Mouse (Mus musculus): ENCODE results near the gene Ncor2. TPM values are rescaled to one million over a fixed set of nuclear protein-coding genes. Genes with fewer than 3 reads are reported as not detected.
A peak's percentile ranks its signal among the peaks of the same experiment; 100 is the strongest.

The Ncor2 gene
- polyA plus RNA-seq, 1 experiment from 2014 or later: 25.6 TPM

DNA sequence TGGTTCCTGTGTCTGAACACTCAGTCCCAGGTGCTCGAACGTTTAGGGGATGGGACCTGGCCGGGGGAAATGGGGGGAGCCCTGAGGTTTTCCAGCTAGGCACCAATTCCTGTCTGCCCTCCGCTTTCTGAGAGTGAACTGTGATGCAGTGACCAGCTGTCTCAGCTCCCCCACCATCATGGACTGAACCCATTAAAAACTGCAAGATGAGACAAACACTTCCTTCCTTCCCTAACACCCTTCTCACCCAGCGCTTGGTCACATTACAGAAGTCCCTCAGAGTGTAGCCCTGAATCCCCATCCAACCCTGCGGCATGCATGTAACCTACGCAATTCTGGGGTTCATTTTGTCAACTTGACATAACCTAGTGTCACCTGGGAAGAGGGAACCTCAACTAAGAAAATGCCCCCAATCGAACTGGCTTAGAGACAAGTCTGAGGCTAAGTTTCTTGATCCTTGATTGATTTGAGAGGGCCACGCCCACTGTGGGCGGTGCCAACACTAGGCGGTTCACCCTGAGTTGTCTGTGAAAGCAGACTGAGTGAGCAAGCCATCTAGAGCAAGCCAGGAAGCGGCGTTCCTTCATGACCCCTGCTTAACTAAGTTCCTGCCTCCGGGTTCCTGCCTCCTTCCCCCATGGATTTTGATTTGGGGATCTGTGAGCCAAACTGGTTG, 41.9 kb downstream of the Ncor2 start:
- H3K27me3 ChIP-seq (replicated peaks): no peaks in the 10 kb centered on the region
- H3K4me1 ChIP-seq: peaks cover 80% of the 10 kb centered on the region
- no peak overlapping the region for H3K9ac ChIP-seq
- H3K36me3 ChIP-seq (replicated peaks): no peaks in the 10 kb centered on the region
- H3K4me2 ChIP-seq: no peak overlapping the region
- H3K9me3 ChIP-seq: no peaks in the 10 kb centered on the region
- ATAC-seq (replicated peaks): no peak
- WGBS: 55% methylated on average over 14 of the region's 14 CpGs
- H3K27ac ChIP-seq: peak overlapping the region; percentile 31; the same call in 1 of the 2 replicates
- H3K4me3 ChIP-seq: no peak overlapping the region

DNA sequence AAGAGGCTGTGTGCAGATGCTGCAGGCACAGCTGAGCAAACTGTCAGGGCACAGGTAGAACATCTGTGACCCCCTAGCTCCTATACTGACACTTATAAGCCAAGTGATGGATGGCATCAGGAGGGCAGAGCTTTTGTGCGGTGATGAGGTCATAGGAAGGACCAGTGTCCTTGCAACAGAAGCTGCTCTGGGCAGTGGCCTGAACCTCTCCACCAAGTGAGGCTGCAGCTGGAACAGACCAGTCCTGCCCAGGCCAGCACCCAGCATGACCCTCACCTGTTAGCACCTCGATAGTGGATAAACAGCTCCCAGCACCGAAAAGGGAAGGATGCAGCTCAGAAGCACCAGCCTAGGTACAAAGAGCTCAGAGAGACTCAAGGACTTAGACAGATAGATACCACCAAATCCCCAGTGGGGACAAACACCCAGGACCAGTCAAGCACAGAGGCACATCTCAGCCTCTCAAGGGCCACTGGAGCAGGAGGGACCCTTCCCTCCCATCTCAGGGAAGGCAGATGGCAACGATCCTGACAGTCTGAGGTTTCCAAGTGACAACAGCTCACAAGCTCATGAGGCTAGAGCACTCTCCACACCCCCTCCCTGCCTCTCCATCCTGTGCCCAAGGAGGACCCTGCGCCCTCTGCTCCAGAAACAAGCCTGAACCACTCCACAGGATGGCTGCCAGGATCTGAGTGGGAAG, 42.6 kb downstream of the Ncor2 start:
- 70% methylated on average over 5 of the region's 5 CpGs for WGBS
- H3K27ac ChIP-seq: peak overlapping the region; percentile 31; the same call in 1 of the 2 replicates

DNA sequence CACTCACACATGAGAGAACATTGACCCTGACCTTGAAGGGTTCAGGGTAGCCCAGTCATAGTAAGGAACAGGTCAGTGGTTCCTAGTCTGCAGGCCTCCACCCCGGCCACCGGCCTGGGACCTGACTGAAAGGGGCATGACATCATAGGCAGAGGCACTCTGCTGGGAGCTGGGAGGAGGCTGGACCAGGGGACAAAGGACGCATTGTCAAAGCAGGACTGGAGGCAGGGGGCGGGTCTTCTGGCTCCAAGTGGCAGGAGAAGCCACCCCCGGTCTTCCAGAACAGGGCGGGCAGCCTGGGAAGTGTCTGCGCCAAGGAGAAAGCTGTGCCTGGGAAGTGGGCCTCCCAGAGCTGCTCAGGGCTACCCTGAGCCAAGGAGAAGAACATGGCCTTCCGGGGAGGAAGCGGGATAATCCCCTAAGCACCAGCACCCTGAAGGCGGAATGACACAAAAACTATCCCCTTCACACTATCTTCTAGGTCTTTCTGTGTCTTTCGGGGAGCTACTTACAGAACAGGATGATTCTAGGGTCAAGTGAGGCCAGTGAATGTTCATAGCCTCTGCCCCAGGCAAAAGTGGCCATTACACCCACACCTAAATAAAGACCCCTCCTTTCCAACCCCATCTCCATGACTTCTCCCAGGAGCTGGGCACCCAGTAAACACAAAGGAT, 44.1 kb downstream of the Ncor2 start:
- Histone ChIP-seq H3K4me2 (no peak overlapping the region), H3K4me1 (peaks cover 79% of the 10 kb centered on the region), H3K36me3 (replicated peaks) (no peaks in the 10 kb centered on the region), H3K9ac (no peak overlapping the region), H3K4me3 (no peak overlapping the region), H3K27me3 (replicated peaks) (no peaks in the 10 kb centered on the region), H3K27ac (peak overlapping the region; percentile 78), H3K9me3 (no peaks in the 10 kb centered on the region)
- 12% methylated on average over 11 of the region's 11 CpGs for WGBS
- ATAC-seq (replicated peaks): peak; percentile 57

More for the DNA sequence above, 42.6 kb downstream of the Ncor2 start:
- Histone ChIP-seq H3K9me3 (no peaks in the 10 kb centered on the region), H3K4me1 (peaks cover 80% of the 10 kb centered on the region), H3K4me3 (no peak overlapping the region), H3K27me3 (replicated peaks) (no peaks in the 10 kb centered on the region), H3K9ac (no peak overlapping the region), H3K36me3 (replicated peaks) (no peaks in the 10 kb centered on the region), H3K4me2 (no peak overlapping the region)
- ATAC-seq (replicated peaks): no peak

DNA sequence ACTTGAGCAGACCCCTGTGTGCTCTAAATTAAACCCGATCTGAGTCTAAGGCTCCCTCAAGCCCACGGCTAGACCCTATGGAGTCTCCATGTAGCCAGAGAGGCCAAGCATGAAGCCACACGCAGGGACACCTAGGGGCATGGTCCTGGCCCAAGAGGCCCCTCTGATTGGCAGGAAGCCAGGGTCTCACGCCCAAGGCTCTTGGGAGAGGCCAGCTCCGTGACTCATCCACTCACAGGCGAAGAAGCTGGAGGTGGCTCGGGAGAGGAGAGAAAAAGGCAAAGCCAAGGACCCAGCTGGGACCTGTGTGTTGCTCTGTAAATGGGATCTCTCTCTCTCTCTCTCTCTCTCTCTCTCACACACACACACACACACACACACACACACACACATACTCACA, 44.6 kb downstream of the Ncor2 start:
- Histone ChIP-seq H3K9me3 (no peaks in the 10 kb centered on the region), H3K27me3 (replicated peaks) (no peaks in the 10 kb centered on the region), H3K4me3 (no peak overlapping the region), H3K36me3 (replicated peaks) (no peaks in the 10 kb centered on the region), H3K4me2 (no peak overlapping the region), H3K9ac (no peak overlapping the region), H3K27ac (peak overlapping the region; percentile 78), H3K4me1 (peaks cover 76% of the 10 kb centered on the region)
- ATAC-seq (replicated peaks): peak; percentile 21; the same call in 1 of the 2 replicates
- WGBS: 21% methylated on average over 7 of the region's 7 CpGs

- Histone ChIP-seq H3K9me3 (no peaks in the 10 kb centered on the region), H3K9ac (no peak overlapping the region), H3K36me3 (replicated peaks) (no peaks in the 10 kb centered on the region), H3K27ac (peak overlapping the region; percentile 78), H3K27me3 (replicated peaks) (no peaks in the 10 kb centered on the region), H3K4me3 (no peak overlapping the region), H3K4me1 (peaks cover 76% of the 10 kb centered on the region), H3K4me2 (no peak overlapping the region)
- ATAC-seq (replicated peaks): peak; percentile 41; the same call in 1 of the 2 replicates
- WGBS: 13% methylated on average over 4 of the region's 4 CpGs
These were observed 45.4 kb downstream of the Ncor2 start for GRCm38 (mm10) chr5:125133651-125134050.

- Histone ChIP-seq H3K9ac (no peak overlapping the region), H3K9me3 (no peaks in the 10 kb centered on the region), H3K27me3 (replicated peaks) (no peaks in the 10 kb centered on the region), H3K4me1 (peaks cover 78% of the 10 kb centered on the region), H3K27ac (peak overlapping the region; percentile 78; the same call in 1 of the 2 replicates), H3K4me3 (no peak overlapping the region), H3K36me3 (replicated peaks) (no peaks in the 10 kb centered on the region), H3K4me2 (no peak overlapping the region)
- no peak for ATAC-seq (replicated peaks)
- 90% methylated on average over 13 of the region's 13 CpGs for WGBS
These were observed 46.3 kb downstream of the Ncor2 start for GRCm38 (mm10) chr5:125132566-125133260.

GRCm38 (mm10) chr5:125132069-125132468, 47.0 kb downstream of the Ncor2 start:
- Histone ChIP-seq H3K4me1 (peaks cover 72% of the 10 kb centered on the region), H3K9me3 (no peaks in the 10 kb centered on the region), H3K4me3 (no peak overlapping the region), H3K27me3 (replicated peaks) (no peaks in the 10 kb centered on the region), H3K9ac (no peak overlapping the region), H3K4me2 (no peak overlapping the region), H3K27ac (peak overlapping the region; percentile 24; the same call in 1 of the 2 replicates), H3K36me3 (replicated peaks) (no peaks in the 10 kb centered on the region)
- ATAC-seq (replicated peaks): no peak
- WGBS: 52% methylated on average over 2 of the region's 2 CpGs

GRCm38 (mm10) chr5:125130406-125130805, 48.6 kb downstream of the Ncor2 start:
- no peak overlapping the region for H3K4me3 ChIP-seq
- H3K27ac ChIP-seq: no peak overlapping the region
- no peaks in the 10 kb centered on the region for H3K36me3 ChIP-seq (replicated peaks)
- no peak overlapping the region for H3K4me2 ChIP-seq
- no peaks in the 10 kb centered on the region for H3K27me3 ChIP-seq (replicated peaks)
- H3K9ac ChIP-seq: no peak overlapping the region
- ATAC-seq (replicated peaks): no peak
- peaks cover 64% of the 10 kb centered on the region for H3K4me1 ChIP-seq
- 85% methylated on average over 3 of the region's 3 CpGs for WGBS
- no peaks in the 10 kb centered on the region for H3K9me3 ChIP-seq

DNA sequence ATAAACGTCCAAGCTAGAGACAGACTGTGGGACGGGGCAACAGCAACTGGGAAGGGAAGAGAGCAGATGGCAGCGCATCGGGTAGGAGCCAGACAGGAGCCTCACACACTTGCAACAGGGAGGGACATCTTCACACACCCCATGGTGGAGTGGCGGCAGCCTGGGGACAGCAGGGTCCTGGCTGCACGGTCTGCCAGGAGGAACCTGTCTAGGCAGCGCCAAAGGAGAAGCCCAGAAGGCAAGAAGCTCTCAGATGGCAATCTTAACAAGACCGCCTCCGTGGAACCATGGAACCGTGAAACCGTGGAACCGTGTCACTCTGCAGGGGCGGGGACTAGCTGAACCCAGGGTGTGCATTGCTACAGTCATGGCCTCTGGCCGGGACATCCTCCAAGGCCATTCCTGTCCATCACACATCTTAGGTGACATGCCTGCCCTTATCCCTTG, 50.1 kb downstream of the Ncor2 start:
- H3K9ac ChIP-seq: no peak overlapping the region
- H3K36me3 ChIP-seq (replicated peaks): no peaks in the 10 kb centered on the region
- no peak for ATAC-seq (replicated peaks)
- no peak overlapping the region for H3K4me2 ChIP-seq
- H3K9me3 ChIP-seq: no peaks in the 10 kb centered on the region
- H3K4me3 ChIP-seq: no peak overlapping the region
- peak overlapping the region; percentile 51 for H3K27ac ChIP-seq
- H3K4me1 ChIP-seq: peaks cover 50% of the 10 kb centered on the region
- 60% methylated on average over 14 of the region's 14 CpGs for WGBS
- no peaks in the 10 kb centered on the region for H3K27me3 ChIP-seq (replicated peaks)

DNA sequence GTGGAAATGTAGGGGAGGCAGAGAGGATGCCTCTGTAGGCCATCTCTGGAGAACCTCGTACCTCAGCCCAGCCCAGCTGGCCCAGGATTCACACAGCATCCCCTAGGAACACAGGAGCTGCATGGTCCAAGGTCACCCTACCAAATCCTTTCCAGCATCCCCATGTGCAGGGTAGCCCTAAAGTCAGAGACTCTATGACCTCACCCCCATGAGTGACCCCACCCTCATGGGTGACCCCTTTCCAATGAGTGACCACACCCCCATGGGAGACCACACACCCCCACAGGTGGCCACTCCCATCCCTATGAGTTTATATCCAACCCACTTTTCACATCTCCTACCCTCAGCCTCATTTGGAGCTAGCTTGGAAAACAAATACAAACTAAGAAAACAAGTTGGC, 51.1 kb downstream of the Ncor2 start:
- 100% methylated on average over 1 of the region's 1 CpGs for WGBS
- Histone ChIP-seq H3K4me3 (no peak overlapping the region), H3K27me3 (replicated peaks) (no peaks in the 10 kb centered on the region), H3K27ac (no peak overlapping the region), H3K4me2 (no peak overlapping the region), H3K36me3 (replicated peaks) (no peaks in the 10 kb centered on the region), H3K9ac (no peak overlapping the region), H3K4me1 (peaks cover 52% of the 10 kb centered on the region), H3K9me3 (no peaks in the 10 kb centered on the region)
- no peak for ATAC-seq (replicated peaks)

DNA sequence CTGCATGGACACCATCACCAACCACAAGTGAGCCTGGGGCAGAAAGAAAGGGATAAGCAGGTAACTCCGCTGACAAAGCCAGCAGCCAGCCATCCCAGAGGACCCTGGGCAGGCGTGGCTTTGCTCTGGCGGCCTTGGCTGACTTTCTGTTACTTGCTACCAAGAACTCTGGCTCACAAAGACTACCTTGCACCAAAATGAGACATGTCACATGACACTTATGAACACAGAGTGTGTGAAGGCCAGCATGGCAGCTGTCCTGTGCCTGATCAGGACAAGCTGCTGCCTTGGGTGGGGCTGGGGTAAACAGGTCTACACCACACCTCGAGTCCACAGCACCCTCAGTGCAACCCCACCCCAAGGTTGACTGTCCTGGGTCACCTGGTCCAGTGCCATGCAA, 51.6 kb downstream of the Ncor2 start:
- Histone ChIP-seq H3K27me3 (replicated peaks) (no peaks in the 10 kb centered on the region), H3K4me1 (peaks cover 51% of the 10 kb centered on the region), H3K36me3 (replicated peaks) (no peaks in the 10 kb centered on the region), H3K27ac (no peak overlapping the region), H3K9ac (no peak overlapping the region), H3K4me2 (no peak overlapping the region), H3K4me3 (no peak overlapping the region), H3K9me3 (no peaks in the 10 kb centered on the region)
- WGBS: 93% methylated on average over 4 of the region's 4 CpGs
- ATAC-seq (replicated peaks): no peak

GRCm38 (mm10) chr5:125125966-125126464, 53.0 kb downstream of the Ncor2 start:
- Histone ChIP-seq H3K4me3 (no peak overlapping the region), H3K4me2 (no peak overlapping the region), H3K27ac (peak overlapping the region; percentile 17; the same call in 1 of the 2 replicates), H3K4me1 (peaks cover 49% of the 10 kb centered on the region), H3K9ac (no peak overlapping the region), H3K36me3 (replicated peaks) (no peaks in the 10 kb centered on the region), H3K9me3 (no peaks in the 10 kb centered on the region), H3K27me3 (replicated peaks) (no peaks in the 10 kb centered on the region)
- ATAC-seq (replicated peaks): no peak
- 88% methylated on average over 4 of the region's 4 CpGs for WGBS

Measured in midbrain, embryonic 15.5 days (tissue).